Mouse (Mus musculus): ENCODE data around the gene Osbpl8. TPM values are rescaled to one million over a fixed set of nuclear protein-coding genes. Genes with fewer than 3 reads are reported as not detected.

Osbpl8 gene
- polyA plus RNA-seq, 1 experiment from 2014 or later: 11.8 TPM

GRCm38 (mm10) chr10:111339296-111339695, 174.7 kb downstream of the Osbpl8 start:
- Histone ChIP-seq H3K36me3 (ENCODE audit: control insufficient read depth, insufficient read depth, low read length) (no peaks in the 10 kb centered on the region), H3K9ac (ENCODE audit: low read length) (no peak overlapping the region), H3K4me2 (ENCODE audit: low read depth) (no peak overlapping the region), H3K4me3 (ENCODE audit: low read depth, low read length) (no peak overlapping the region), H3K27ac (ENCODE audit: low read depth, low read length) (no peak overlapping the region), H3K27me3 (ENCODE audit: control insufficient read depth, insufficient read depth, low read length) (no peaks in the 10 kb centered on the region), H3K4me1 (ENCODE audit: control insufficient read depth, insufficient read depth, low read length) (no peaks in the 10 kb centered on the region), H3K9me3 (ENCODE audit: control insufficient read depth, low read length) (no peaks in the 10 kb centered on the region)
- DNase-seq (ENCODE audit: low spot score) (no peak), ATAC-seq (ENCODE audit: insufficient read depth, low FRiP score, low TSS enrichment) (no peak)
- WGBS: 88% methylated on average over 11 of the region's 11 CpGs

GRCm38 (mm10) chr10:111341761-111342160, 177.2 kb downstream of the Osbpl8 start:
- Histone ChIP-seq H3K9me3 (ENCODE audit: control insufficient read depth, low read length) (no peaks in the 10 kb centered on the region), H3K4me2 (ENCODE audit: low read depth) (no peak overlapping the region), H3K27me3 (ENCODE audit: control insufficient read depth, insufficient read depth, low read length) (no peaks in the 10 kb centered on the region), H3K9ac (ENCODE audit: low read length) (no peak overlapping the region), H3K36me3 (ENCODE audit: control insufficient read depth, insufficient read depth, low read length) (no peaks in the 10 kb centered on the region), H3K27ac (ENCODE audit: low read depth, low read length) (no peak overlapping the region), H3K4me3 (ENCODE audit: low read depth, low read length) (no peak overlapping the region), H3K4me1 (ENCODE audit: control insufficient read depth, insufficient read depth, low read length) (no peaks in the 10 kb centered on the region)
- WGBS: 89% methylated on average over 7 of the region's 7 CpGs
- ATAC-seq (ENCODE audit: insufficient read depth, low FRiP score, low TSS enrichment) (no peak), DNase-seq (ENCODE audit: low spot score) (no peak)

- no peak for DNase-seq (ENCODE audit: low spot score)
- no peaks in the 10 kb centered on the region for H3K4me1 ChIP-seq (ENCODE audit: control insufficient read depth, insufficient read depth, low read length)
- no peaks in the 10 kb centered on the region for H3K27me3 ChIP-seq (ENCODE audit: control insufficient read depth, insufficient read depth, low read length)
- no peak overlapping the region for H3K27ac ChIP-seq (ENCODE audit: low read depth, low read length)
- H3K9me3 ChIP-seq (ENCODE audit: control insufficient read depth, low read length): no peaks in the 10 kb centered on the region
- ATAC-seq (ENCODE audit: insufficient read depth, low FRiP score, low TSS enrichment): no peak
- no peak overlapping the region for H3K4me3 ChIP-seq (ENCODE audit: low read depth, low read length)
- no peak overlapping the region for H3K9ac ChIP-seq (ENCODE audit: low read length)
- WGBS: 85% methylated on average over 5 of the region's 5 CpGs
- no peaks in the 10 kb centered on the region for H3K36me3 ChIP-seq (ENCODE audit: control insufficient read depth, insufficient read depth, low read length)
- no peak overlapping the region for H3K4me2 ChIP-seq (ENCODE audit: low read depth)
These were observed 179.0 kb downstream of the Osbpl8 start for GRCm38 (mm10) chr10:111343555-111343954.

Other genes starting within 250 kb of the Osbpl8 start
- gene Csrp2, start 245.0 kb upstream of the Osbpl8 start, polyA plus RNA-seq (2014; fragmentation: Nextera tagmentation; extraction: Ambion mirVana): 152 and 165 TPM in 2 replicates
- 29.4 and 31.2 TPM in 2 replicates for gene Zdhhc17, start 154.6 kb upstream of the Osbpl8 start, polyA plus RNA-seq (2014; fragmentation: Nextera tagmentation; extraction: Ambion mirVana)
- gene Bbs10, start 133.9 kb downstream of the Osbpl8 start, polyA plus RNA-seq (2014; fragmentation: Nextera tagmentation; extraction: Ambion mirVana): 7.6 and 8.0 TPM in 2 replicates

Data from neural tube, embryonic 11.5 days (tissue).